Mouse (Mus musculus): ENCODE measurements around the gene Cap1.

DNA sequence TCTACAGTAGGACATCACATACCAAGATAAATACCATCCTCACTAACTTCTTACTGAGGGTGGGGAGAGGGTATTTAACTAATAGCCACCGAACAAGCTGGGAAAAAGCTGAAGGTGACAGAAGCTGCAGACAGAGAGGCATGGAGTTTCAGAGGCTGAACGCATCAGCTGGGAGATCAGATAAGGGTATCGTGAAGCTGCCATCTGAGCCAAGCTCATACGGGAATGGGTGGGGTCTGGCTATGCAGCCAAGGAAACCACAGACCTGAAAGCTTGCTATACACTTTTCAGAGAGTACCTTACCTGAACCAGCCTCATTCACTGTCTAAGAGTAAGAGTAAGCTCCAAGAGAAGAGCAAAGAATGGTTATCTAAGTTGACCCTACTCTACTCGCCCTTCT, 12.9 kb downstream of the Cap1 start:
- TF ChIP-seq POLR2A (IDR thresholded peaks at IDR 0.05; ENCODE audit: extremely low read depth, insufficient read depth, low read length) (no peak), CTCF (IDR thresholded peaks at IDR 0.05; ENCODE audit: extremely low read depth, insufficient read depth, low read length) (no peak)
